Mouse (Mus musculus) CH12.LX (cell line): Measurements from ENCODE around the gene Htr5a. TPM values are rescaled to one million over a fixed set of nuclear protein-coding genes. Genes with fewer than 3 reads are reported as not detected.

Source experiments
- DNase-seq: peaks from one replicate; pipeline ENCODE4 v3.0.0-alpha.2; 2013; ENCODE audit errors: extremely low read depth
- H3K27ac ChIP-seq: 2 replicates; pipeline ENCODE4 v1.5.1; 2012; ENCODE audit warnings: low read depth, mild to moderate bottlenecking, control low read depth, moderate library complexity; ENCODE audit not compliant: insufficient read depth
- H3K27me3 ChIP-seq: replicated peaks from 2 replicates; pipeline ENCODE3; 2012; ENCODE audit warnings: inconsistent platforms
- H3K36me3 ChIP-seq, 2 experiments: replicated peaks in 1 of 2; 2 replicates each; pipeline versions ENCODE3 to v1.6.1; 2012; ENCODE audit warnings: inconsistent platforms in 1 of 2, low read length in 1 of 2, mild to moderate bottlenecking in 1 of 2, mixed read lengths in 1 of 2, moderate library complexity in 1 of 2; ENCODE audit not compliant: control insufficient read depth in 1 of 2, insufficient read depth in 1 of 2
- H3K4me1 ChIP-seq, 2 experiments: 2 replicates each; pipeline ENCODE4 v1.6.1; 2012; ENCODE audit warnings: inconsistent platforms in 1 of 2, moderate library complexity in 1 of 2; ENCODE audit not compliant: insufficient read depth in 2 of 2, control insufficient read depth in 1 of 2
- H3K4me2 ChIP-seq: 2 replicates; pipeline ENCODE4 v1.6.1; 2012; ENCODE audit warnings: low read depth, mild to moderate bottlenecking, control low read depth; ENCODE audit not compliant: poor library complexity, insufficient read depth, severe bottlenecking
- H3K4me3 ChIP-seq, 3 experiments: fragments of 150-350 bp in 1 of 3; sonication (generic) in 1 of 3; replicated peaks in 1 of 3; 2 replicates each; pipeline versions ENCODE3 to v1.5.1; 2011 to 2012; ENCODE audit warnings: low read depth in 2 of 3, low read length in 2 of 3, mild to moderate bottlenecking in 2 of 3, moderate library complexity in 2 of 3, control low read depth in 1 of 3, improper control_type of control experiment in 1 of 3, inconsistent platforms in 1 of 3, mixed read lengths in 1 of 3; ENCODE audit not compliant: poor library complexity in 1 of 3
- H3K79me2 ChIP-seq: replicated peaks from 2 replicates; pipeline ENCODE4 v1.6.1; 2012; ENCODE audit warnings: mild to moderate bottlenecking, moderate library complexity; ENCODE audit not compliant: control insufficient read depth, poor library complexity, insufficient read depth, severe bottlenecking; ENCODE audit errors: extremely low read depth
- H3K9ac ChIP-seq: 2 replicates; pipeline ENCODE4 v1.6.1; 2012; ENCODE audit warnings: low read depth, mild to moderate bottlenecking, control low read depth, moderate library complexity; ENCODE audit not compliant: insufficient read depth
- H3K9me3 ChIP-seq: replicated peaks from 2 replicates; pipeline ENCODE3; 2012; ENCODE audit warnings: low read length, inconsistent platforms, mixed read lengths
- BHLHE40 ChIP-seq: IDR thresholded peaks from 2 replicates; pipeline ENCODE4 v1.6.1; 2011; ENCODE audit warnings: mild to moderate bottlenecking, low read depth, low read length, improper control_type of control experiment
- CHD1 ChIP-seq: IDR thresholded peaks from 2 replicates; pipeline ENCODE4 v1.6.1; 2012; ENCODE audit warnings: low read depth, low read length, improper control_type of control experiment, inconsistent platforms
- CHD2 ChIP-seq: IDR thresholded peaks from 2 replicates; pipeline ENCODE4 v1.6.1; 2011; ENCODE audit warnings: low read length, improper control_type of control experiment
- CTCF ChIP-seq, 2 experiments: IDR thresholded peaks in 1 of 2; conservative IDR thresholded peaks in 1 of 2; 2 replicates each; pipeline ENCODE4 v1.5.1; 2011 to 2012; ENCODE audit warnings: low read depth in 2 of 2, low read length in 2 of 2, improper control_type of control experiment in 1 of 2, inconsistent platforms in 1 of 2, mild to moderate bottlenecking in 1 of 2, moderate library complexity in 1 of 2
- E2F4 ChIP-seq: IDR thresholded peaks from 2 replicates; pipeline ENCODE4 v1.6.1; 2011; ENCODE audit warnings: low read depth, low read length, improper control_type of control experiment; ENCODE audit not compliant: insufficient replicate concordance
- ELF1 ChIP-seq: IDR thresholded peaks from 2 replicates; pipeline ENCODE4 v1.6.1; 2014; ENCODE audit warnings: low read depth, mild to moderate bottlenecking, inconsistent platforms, low read length, improper control_type of control experiment
- ETS1 ChIP-seq: conservative IDR thresholded peaks from 2 replicates; pipeline ENCODE4 v1.6.1; 2012; ENCODE audit warnings: low read depth, mild to moderate bottlenecking, inconsistent platforms, low read length, improper control_type of control experiment, moderate library complexity
- GABPA ChIP-seq: IDR thresholded peaks from 2 replicates; pipeline ENCODE4 v1.6.1; 2012; ENCODE audit warnings: low read depth, low read length, improper control_type of control experiment, inconsistent platforms; ENCODE audit not compliant: insufficient replicate concordance
- JUN ChIP-seq: IDR thresholded peaks from 2 replicates; pipeline ENCODE4 v1.6.1; 2011; ENCODE audit warnings: low read depth, mild to moderate bottlenecking, low read length, improper control_type of control experiment, moderate library complexity; ENCODE audit not compliant: insufficient read depth
- KAT2A ChIP-seq: IDR thresholded peaks from 2 replicates; pipeline ENCODE4 v1.6.1; 2012; ENCODE audit warnings: low read length, improper control_type of control experiment, inconsistent platforms; ENCODE audit not compliant: insufficient replicate concordance
- MAX ChIP-seq: IDR thresholded peaks from 2 replicates; pipeline ENCODE4 v1.6.1; 2011; ENCODE audit warnings: low read length, improper control_type of control experiment
- MEF2A ChIP-seq: IDR thresholded peaks from 2 replicates; pipeline ENCODE4 v1.6.1; 2014; ENCODE audit warnings: low read depth, mild to moderate bottlenecking, inconsistent platforms, low read length, improper control_type of control experiment, borderline replicate concordance
- NRF1 ChIP-seq: IDR thresholded peaks from 2 replicates; pipeline ENCODE4 v1.6.1; 2014; ENCODE audit warnings: low read depth, mild to moderate bottlenecking, inconsistent platforms, low read length, improper control_type of control experiment, moderate library complexity
- POLR2A ChIP-seq: IDR thresholded peaks from 2 replicates; pipeline ENCODE4 v1.6.1; 2011; ENCODE audit warnings: low read depth, mild to moderate bottlenecking, improper control_type of control experiment, low read length
- POLR2AphosphoS2 ChIP-seq: IDR thresholded peaks from 2 replicates; pipeline ENCODE4 v1.6.1; 2011; ENCODE audit warnings: low read depth, low read length, improper control_type of control experiment
- RAD21 ChIP-seq: IDR thresholded peaks from 2 replicates; pipeline ENCODE4 v1.6.1; 2011; ENCODE audit warnings: low read depth, mild to moderate bottlenecking, low read length, improper control_type of control experiment, moderate library complexity
- RCOR1 ChIP-seq: conservative IDR thresholded peaks from 2 replicates; pipeline ENCODE4 v1.6.1; 2012; ENCODE audit warnings: low read depth, mild to moderate bottlenecking, inconsistent platforms, low read length, improper control_type of control experiment
- USF1 ChIP-seq: IDR thresholded peaks from 2 replicates; pipeline ENCODE4 v1.6.1; 2014; ENCODE audit warnings: low read depth, mild to moderate bottlenecking, inconsistent platforms, low read length, improper control_type of control experiment
- ZKSCAN1 ChIP-seq: IDR thresholded peaks from 2 replicates; pipeline ENCODE4 v1.6.1; 2012; ENCODE audit warnings: low read depth, inconsistent platforms, low read length, improper control_type of control experiment, borderline replicate concordance
- ZMIZ1 ChIP-seq: IDR thresholded peaks from 2 replicates; pipeline ENCODE4 v1.6.1; 2012; ENCODE audit warnings: low read depth, mild to moderate bottlenecking, inconsistent platforms, low read length, improper control_type of control experiment
- ZNF384 ChIP-seq: IDR thresholded peaks from 2 replicates; pipeline ENCODE4 v1.6.1; 2012; ENCODE audit warnings: low read depth, low read length, improper control_type of control experiment, inconsistent platforms
- dilution Hi-C: fragments of 300-500 bp; cut with MboI; formaldehyde crosslinking; loops from 2 replicates; pipeline ENCODE4 v1.14.3; 2020; ENCODE audit warnings: low sequenced_read_pairs; ENCODE audit not compliant: extremely low pct_unique_long_range_greater_than_20kb, extremely low pct_ligation_motif_present
- in situ Hi-C: fragments of 300-500 bp; cut with MboI; formaldehyde crosslinking; loops from 3 replicates; pipeline ENCODE4 v1.14.3; 2019; ENCODE audit warnings: low sequenced_read_pairs, low pct_ligation_motif_present, low pct_unique_long_range_greater_than_20kb, mixed read lengths
- polyA plus RNA-seq: library from polyadenylated mRNA; unstranded; fragments of >175 nt; gene quantifications from 2 replicates; pipeline ENCODE4 v1.2.1, GENCODE M21; 2012; ENCODE audit warnings: low read depth; ENCODE audit not compliant: insufficient read length
- total RNA-seq, 2 experiments: library from RNA; depleted of rRNA; stranded (reverse); fragments of 300-350 nt in 1 of 2; fragments of >200 nt in 1 of 2; gene quantifications; 2 replicates each; pipeline ENCODE4 v1.2.3; 2012 to 2014

Gene Htr5a
- total and polyA plus RNA-seq, 3 experiments = not detected

- H3K27ac ChIP-seq = no peak overlapping the region
- no peaks in the 10 kb centered on the region for H3K27me3 ChIP-seq
- DNase-seq = no peak
- in situ Hi-C loops = no loop called here
- H3K36me3 ChIP-seq = no peaks in the 10 kb centered on the region
- H3K4me2 ChIP-seq = no peak overlapping the region
- dilution Hi-C loops = no loop called here
- H3K79me2 ChIP-seq = no peaks in the 10 kb centered on the region
- TF ChIP-seq POLR2A = no peak
- no peak for TF ChIP-seq E2F4
- TF ChIP-seq NRF1 = no peak
- TF ChIP-seq RCOR1 = no peak
- TF ChIP-seq RAD21 = no peak
- TF ChIP-seq USF1 = no peak
- no peak for TF ChIP-seq CTCF (conservative IDR thresholded peaks at IDR 0.05 in 1 of 2, IDR thresholded peaks at IDR 0.05 in 1 of 2; ENCODE audit: low read depth in 2 of 2, low read length in 2 of 2)
- no peak for TF ChIP-seq ETS1
- no peak for TF ChIP-seq ELF1
- TF ChIP-seq POLR2AphosphoS2 = no peak
- no peak for TF ChIP-seq CHD2
- no peak for TF ChIP-seq BHLHE40
- no peak for TF ChIP-seq ZNF384
- TF ChIP-seq MAX = no peak
- no peak for TF ChIP-seq MEF2A
- no peak for TF ChIP-seq CHD1
- TF ChIP-seq ZKSCAN1 = no peak
- TF ChIP-seq ZMIZ1 = no peak
- TF ChIP-seq, all 38 proteins: peak for 0
- Histone ChIP-seq H3K9me3 (no peaks in the 10 kb centered on the region), H3K9ac (no peak overlapping the region), H3K4me1 (peaks cover 4 to 20% of the 10 kb centered on the region in 2 experiments; a peak in 3 of 4 replicates), H3K4me3 (no peak overlapping the region)
Observed at GRCm38 (mm10) chr5:27875341-27876105, 33.6 kb downstream of the Htr5a start.

GRCm38 (mm10) chr5:27878356-27878755 is 36.4 kb downstream of the Htr5a start:
- TF ChIP-seq MAX = no peak
- TF ChIP-seq KAT2A = no peak
- TF ChIP-seq RCOR1 = no peak
- TF ChIP-seq ZKSCAN1 = no peak
- no peak for TF ChIP-seq GABPA
- TF ChIP-seq JUN = no peak
- H3K36me3 ChIP-seq = no peaks in the 10 kb centered on the region
- no peaks in the 10 kb centered on the region for H3K9me3 ChIP-seq
- no peaks in the 10 kb centered on the region for H3K27me3 ChIP-seq
- no peak overlapping the region for H3K4me3 ChIP-seq
- no peak overlapping the region for H3K4me2 ChIP-seq
- no peak overlapping the region for H3K9ac ChIP-seq
- in situ Hi-C loops = no loop called here
- H3K79me2 ChIP-seq = no peaks in the 10 kb centered on the region
- peaks cover 0 to 21% of the 10 kb centered on the region in 2 experiments; a peak in 3 of 4 replicates for H3K4me1 ChIP-seq
- dilution Hi-C loops = no loop called here
- DNase-seq = no peak
- no peak overlapping the region for H3K27ac ChIP-seq
